Mouse (Mus musculus): ENCODE measurements around the gene Tmem135.
"Not testable (repeated sequence)": the region's sequence is repeated elsewhere in the genome, so short reads cannot be mapped to it uniquely, and the experiment has no call there.

Gene Tmem135

GRCm38 (mm10) chr7:89306831-89307230, 97.2 kb downstream of the Tmem135 start:
- POLR2A ChIA-PET: interaction anchor here in 1 of 4 experiments (1.1 to 1.4 kb wide), 5 partner anchors 12 to 75 kb away, joined by 3 to 4 read pairs (median 3); no protein-coding TSS in a partner anchor

GRCm38 (mm10) chr7:89304958-89305357, 99.1 kb downstream of the Tmem135 start:
- CTCF ChIA-PET: interaction anchor here in 1 of 4 experiments (1.3 kb wide), 1 partner anchor 22 kb away, joined by 8 read pairs; no protein-coding TSS in a partner anchor
- POLR2A ChIA-PET: no interaction called here

More at GRCm38 (mm10) chr7:89306831-89307230, 97.2 kb downstream of the Tmem135 start:
- CTCF ChIA-PET: interaction anchor here in 2 of 4 experiments (0.7 to 1.1 kb wide), 2 partner anchors 22 to 138 kb away, joined by 3 to 4 read pairs; no protein-coding TSS in a partner anchor

GRCm38 (mm10) chr7:89303765-89304164, 100.3 kb downstream of the Tmem135 start:
- POLR2A ChIA-PET: no interaction called here
- CTCF ChIA-PET: no interaction called here

- ChIA-PET POLR2A (no interaction called here), CTCF (no interaction called here)
Measured at GRCm38 (mm10) chr7:89298911-89299458, 105.0 kb downstream of the Tmem135 start.

GRCm38 (mm10) chr7:89296941-89297340, 107.1 kb downstream of the Tmem135 start:
- CTCF ChIA-PET: no interaction called here

GRCm38 (mm10) chr7:89282664-89283063, 121.4 kb downstream of the Tmem135 start:
- CTCF ChIA-PET: interaction anchor here in 1 of 4 experiments (1.1 kb wide), 1 partner anchor 23 kb away, joined by 8 read pairs; no protein-coding TSS in a partner anchor

More at GRCm38 (mm10) chr7:89296941-89297340, 107.1 kb downstream of the Tmem135 start:
- POLR2A ChIA-PET: interaction anchor here in 2 of 4 experiments (0.7 to 1.9 kb wide), 3 partner anchors 10 to 343 kb away, joined by 4 to 7 read pairs (median 5); no protein-coding TSS in a partner anchor

GRCm38 (mm10) chr7:89270438-89270837, 133.6 kb downstream of the Tmem135 start:
- POLR2A ChIA-PET: not testable (repeated sequence)
- CTCF ChIA-PET: interaction anchor here in 1 of 4 experiments (0.6 kb wide), 1 partner anchor 133 kb away, joined by 4 read pairs; no protein-coding TSS in a partner anchor

More at GRCm38 (mm10) chr7:89282664-89283063, 121.4 kb downstream of the Tmem135 start:
- POLR2A ChIA-PET: no interaction called here

- POLR2A ChIA-PET: interaction anchor here in 1 of 4 experiments (0.7 kb wide), 1 partner anchor 12 kb away, joined by 3 read pairs; no protein-coding TSS in a partner anchor
- CTCF ChIA-PET: no interaction called here
Measured at GRCm38 (mm10) chr7:89269826-89270225, 134.2 kb downstream of the Tmem135 start.

- POLR2A ChIA-PET: no interaction called here
Measured at GRCm38 (mm10) chr7:89267542-89267941, 136.5 kb downstream of the Tmem135 start.

GRCm38 (mm10) chr7:89266017-89266760, 137.8 kb downstream of the Tmem135 start:
- POLR2A ChIA-PET: interaction anchor here in 1 of 4 experiments (0.8 kb wide), 1 partner anchor 73 kb away, joined by 3 read pairs; no protein-coding TSS in a partner anchor
- CTCF ChIA-PET: no interaction called here

More at GRCm38 (mm10) chr7:89267542-89267941, 136.5 kb downstream of the Tmem135 start:
- CTCF ChIA-PET: no interaction called here

- ChIA-PET CTCF (no interaction called here), POLR2A (no interaction called here)
Measured at GRCm38 (mm10) chr7:89260966-89261365, 143.1 kb downstream of the Tmem135 start.

- ChIA-PET POLR2A (interaction anchor here in 1 of 4 experiments (1.5 kb wide), 1 partner anchor 13 kb away, joined by 3 read pairs; no protein-coding TSS in a partner anchor), CTCF (no interaction called here)
Measured at GRCm38 (mm10) chr7:89258832-89259231, 145.2 kb downstream of the Tmem135 start.

- ChIA-PET CTCF (interaction anchor here in 1 of 4 experiments (0.7 kb wide), 1 partner anchor 21 kb away, joined by 4 read pairs; no protein-coding TSS in a partner anchor), POLR2A (interaction anchor here in 1 of 4 experiments (1.0 to 1.5 kb wide), 3 partner anchors 11 to 12 kb away, joined by 3 read pairs; no protein-coding TSS in a partner anchor)
Measured at GRCm38 (mm10) chr7:89257871-89258502, 146.0 kb downstream of the Tmem135 start.

GRCm38 (mm10) chr7:89253772-89254171, 150.2 kb downstream of the Tmem135 start:
- CTCF ChIA-PET: no interaction called here
- POLR2A ChIA-PET: no interaction called here

- ChIA-PET CTCF (no interaction called here), POLR2A (no interaction called here)
Measured at GRCm38 (mm10) chr7:89253317-89253716, 150.7 kb downstream of the Tmem135 start.

GRCm38 (mm10) chr7:89251880-89252453, 152.1 kb downstream of the Tmem135 start:
- ChIA-PET CTCF (no interaction called here), POLR2A (no interaction called here)

- POLR2A ChIA-PET: no interaction called here
- CTCF ChIA-PET: no interaction called here
Measured at GRCm38 (mm10) chr7:89248135-89248850, 155.7 kb downstream of the Tmem135 start.

- ChIA-PET CTCF (no interaction called here), POLR2A (interaction anchor here in 1 of 4 experiments (0.6 to 1.5 kb wide), 5 partner anchors 9 to 63 kb away, joined by 3 to 5 read pairs (median 3); no protein-coding TSS in a partner anchor)
Measured at GRCm38 (mm10) chr7:89247012-89247710, 156.9 kb downstream of the Tmem135 start.
